Mouse (Mus musculus) hindbrain, embryonic 15.5 days (tissue): Measurements from ENCODE around the gene Olfr698. TPM values are rescaled to one million over a fixed set of nuclear protein-coding genes. Genes with fewer than 3 reads are reported as not detected.
"Not testable (repeated sequence)": the region's sequence is repeated elsewhere in the genome, so short reads cannot be mapped to it uniquely, and the experiment has no call there.

ENCODE experiments used
- ATAC-seq: fragments of 200-750 bp; cut with Nextera tagmentation; 2 replicates; pipeline ENCODE4 v1.8.0; 2017; ENCODE audit warnings: low read depth, moderate number of reproducible peaks, moderate TSS enrichment; ENCODE audit not compliant: low FRiP score
- H3K27ac ChIP-seq: fragments of 300-500 bp; sonication (generic); replicated peaks from 2 replicates; pipeline ENCODE4 v1.5.1; 2015; ENCODE audit warnings: mild to moderate bottlenecking, inconsistent platforms
- H3K27me3 ChIP-seq: fragments of 300-500 bp; sonication (generic); 2 replicates; pipeline ENCODE4 v1.6.1; 2015; ENCODE audit warnings: control low read depth, inconsistent platforms
- H3K36me3 ChIP-seq: fragments of 300-500 bp; sonication (generic); 2 replicates; pipeline ENCODE4 v1.6.1; 2015; ENCODE audit warnings: control low read depth, inconsistent platforms
- H3K4me1 ChIP-seq: fragments of 300-500 bp; sonication (generic); replicated peaks from 2 replicates; pipeline ENCODE4 v1.6.1; 2015; ENCODE audit warnings: control low read depth, inconsistent platforms
- H3K4me2 ChIP-seq: fragments of 300-500 bp; sonication (generic); 2 replicates; pipeline ENCODE4 v1.6.1; 2015; ENCODE audit warnings: moderate library complexity, mild to moderate bottlenecking, inconsistent platforms
- H3K4me3 ChIP-seq: fragments of 300-500 bp; sonication (generic); 2 replicates; pipeline ENCODE4 v1.5.1; 2015; ENCODE audit warnings: mild to moderate bottlenecking, inconsistent platforms
- H3K9ac ChIP-seq: fragments of 300-500 bp; sonication (generic); 2 replicates; pipeline ENCODE4 v1.6.1; 2015; ENCODE audit warnings: inconsistent platforms
- H3K9me3 ChIP-seq: fragments of 300-500 bp; sonication (generic); 2 replicates; pipeline ENCODE4 v1.6.1; 2016; ENCODE audit warnings: control low read depth, inconsistent platforms
- WGBS: fragments of 180-500 bp; shearing (Covaris S2); methylation state at CpG from one replicate; pipeline ENCODE4 v1.1.7; 2015; 5-methylcytosine and 5-hydroxymethylcytosine counted together
- polyA plus RNA-seq: library from polyadenylated mRNA; unstranded; fragments of >200 nt; fragmentation: Nextera tagmentation; extraction: Ambion mirVana; gene quantifications from 2 replicates; pipeline ENCODE4 v1.2.1, GENCODE M21; 2015

The Olfr698 gene
- polyA plus RNA-seq: not detected in 2 replicates

DNA sequence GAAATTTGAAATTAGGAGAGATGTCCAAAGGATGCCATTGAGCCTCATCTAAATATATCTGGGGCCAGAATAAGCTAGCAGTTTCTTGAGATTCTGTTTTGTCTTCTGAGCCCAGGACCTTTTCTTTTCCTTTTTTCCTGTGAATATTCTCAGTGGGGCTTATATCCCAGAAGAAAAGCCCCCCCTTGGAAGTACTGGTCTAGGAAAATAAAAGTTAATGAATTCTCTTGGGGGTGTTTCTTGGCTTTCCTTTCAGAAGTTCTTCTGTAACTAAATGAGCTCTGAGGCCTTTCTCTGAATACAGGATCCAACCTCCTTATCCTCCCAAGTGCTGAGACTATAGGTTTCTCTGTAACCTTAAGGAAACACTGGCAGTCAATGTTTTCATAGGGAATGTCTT lies at the start of gene Olfr698:
Olfr698 (minus strand) TSS at position 101 of the 400 bp plus-strand sequence.
- Histone ChIP-seq H3K4me1 (no peaks in the 10 kb centered on the region), H3K36me3 (no peaks in the 10 kb centered on the region), H3K4me2 (no peak within 1 kb of the TSS), H3K9ac (no peak within 1 kb of the TSS), H3K27me3 (no peaks in the 10 kb centered on the region), H3K4me3 (no peak within 1 kb of the TSS), H3K9me3 (no peaks in the 10 kb centered on the region), H3K27ac (no peak within 1 kb of the TSS)
- ATAC-seq: no peak

DNA sequence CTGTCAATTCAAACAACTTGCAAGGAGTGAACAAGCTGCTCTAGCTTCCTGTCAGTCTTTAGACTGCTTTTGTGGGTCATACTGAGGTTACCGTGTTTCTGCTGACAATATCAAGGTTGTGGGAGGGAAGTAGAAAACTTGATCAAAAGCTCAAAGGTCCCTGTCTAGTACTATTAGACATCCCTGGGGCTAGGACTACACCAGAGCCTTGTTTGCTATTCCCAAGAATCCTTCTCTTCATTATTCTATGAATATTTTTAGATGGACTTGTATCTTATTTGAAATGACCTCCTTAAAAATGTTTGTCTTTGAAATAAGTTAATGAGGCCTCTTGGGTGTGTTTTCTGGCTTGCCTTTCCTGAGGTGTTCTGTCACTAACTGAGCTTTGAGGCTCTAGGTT lies 37.9 kb upstream of the Olfr698 start, which contains the start of gene Olfr699:
Olfr699 (minus strand) TSS at position 101 of the 400 bp plus-strand sequence.
- no peak within 1 kb of the TSS for H3K4me2 ChIP-seq
- WGBS: 82% methylated on average over 1 of the region's 1 CpGs

DNA sequence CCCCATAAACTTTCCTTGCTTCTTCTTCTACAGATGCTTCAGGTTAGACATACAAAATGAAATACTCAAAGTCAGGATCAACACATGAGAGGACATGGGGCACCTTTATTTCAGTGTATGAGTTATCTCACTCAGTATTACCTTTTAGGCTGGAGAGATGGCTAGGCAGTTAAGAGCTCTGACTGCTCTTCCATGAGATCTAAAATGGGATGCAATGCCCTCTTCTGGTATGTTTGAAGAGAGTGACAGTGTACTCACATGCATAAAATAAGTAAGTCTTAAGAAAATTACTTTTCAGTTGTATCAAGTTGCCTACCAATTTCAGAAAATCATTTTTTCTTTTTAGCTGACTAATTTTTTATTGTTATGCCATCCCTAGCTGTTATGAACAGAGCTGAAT lies 33.1 kb upstream of the Olfr698 start:
- no peak overlapping the region for H3K27ac ChIP-seq
- H3K4me1 ChIP-seq: no peaks in the 10 kb centered on the region
- ATAC-seq: no peak
- H3K9ac ChIP-seq: no peak overlapping the region
- no peak overlapping the region for H3K4me2 ChIP-seq
- no peak overlapping the region for H3K4me3 ChIP-seq
- no peaks in the 10 kb centered on the region for H3K27me3 ChIP-seq
- no peaks in the 10 kb centered on the region for H3K36me3 ChIP-seq
- H3K9me3 ChIP-seq: no peaks in the 10 kb centered on the region

More for the DNA sequence above, 37.9 kb upstream of the Olfr698 start, which contains the start of gene Olfr699:
- Histone ChIP-seq H3K27ac (no peak within 1 kb of the TSS), H3K9me3 (no peaks in the 10 kb centered on the region), H3K4me3 (no peak within 1 kb of the TSS), H3K27me3 (no peaks in the 10 kb centered on the region), H3K9ac (no peak within 1 kb of the TSS), H3K36me3 (no peaks in the 10 kb centered on the region), H3K4me1 (no peaks in the 10 kb centered on the region)
- ATAC-seq: no peak

GRCm38 (mm10) chr7:106761008-106761407 lies 5.8 kb upstream of the Olfr698 start:
- H3K4me2 ChIP-seq, H3K4me3 ChIP-seq, H3K27me3 ChIP-seq, ATAC-seq, H3K27ac ChIP-seq, H3K9me3 ChIP-seq, H3K36me3 ChIP-seq, H3K4me1 ChIP-seq, H3K9ac ChIP-seq: not testable (repeated sequence)
- 98% methylated on average over 2 of the region's 2 CpGs for WGBS

DNA sequence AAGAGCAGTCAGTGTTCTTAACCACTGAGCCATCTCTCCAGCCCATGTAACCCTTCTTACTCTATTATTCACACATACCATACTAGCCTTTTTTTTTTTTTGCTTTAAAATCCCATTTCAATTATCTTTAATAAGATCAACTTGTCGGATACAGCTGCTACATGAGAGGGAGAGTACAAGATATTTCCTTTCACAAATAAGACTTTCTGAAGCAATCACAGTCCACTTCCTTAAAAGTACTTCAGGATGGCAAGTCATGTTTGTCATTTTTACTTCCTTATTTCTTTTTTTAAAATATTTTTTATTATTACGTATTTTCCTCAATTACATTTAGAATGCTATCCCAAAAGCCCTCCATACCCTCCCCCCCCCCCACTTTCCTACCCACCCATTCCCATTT lies 3.6 kb upstream of the Olfr698 start:
- 98% methylated on average over 2 of the region's 2 CpGs for WGBS
- H3K4me1 ChIP-seq: no peaks in the 10 kb centered on the region
- ATAC-seq: no peak

DNA sequence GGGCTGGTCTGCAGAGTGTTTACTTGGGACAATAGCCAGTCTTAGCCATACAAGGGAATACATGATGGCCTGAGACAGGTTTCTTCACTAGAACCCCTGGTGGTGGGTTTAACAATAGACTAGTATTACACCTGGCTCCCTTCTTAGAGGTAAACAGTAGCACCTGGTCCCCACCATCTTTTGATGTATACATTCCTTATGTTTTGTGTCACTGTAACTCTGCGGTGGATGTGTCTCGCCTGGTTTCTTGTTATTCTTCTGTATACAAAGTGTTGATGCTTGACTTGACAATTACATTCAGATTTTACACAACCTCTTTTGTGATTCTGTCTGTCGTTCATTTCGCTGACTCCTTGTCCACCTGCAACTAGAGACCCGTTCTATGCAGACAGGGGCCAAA lies 9.4 kb downstream of the Olfr698 start:
- Histone ChIP-seq H3K4me3 (no peak overlapping the region), H3K36me3 (no peaks in the 10 kb centered on the region), H3K9me3 (no peaks in the 10 kb centered on the region), H3K9ac (no peak overlapping the region), H3K27me3 (no peaks in the 10 kb centered on the region), H3K4me1 (no peaks in the 10 kb centered on the region), H3K4me2 (no peak overlapping the region), H3K27ac (no peak overlapping the region)
- 91% methylated on average over 5 of the region's 5 CpGs for WGBS
- ATAC-seq: no peak

More for the DNA sequence above, 3.6 kb upstream of the Olfr698 start:
- no peaks in the 10 kb centered on the region for H3K36me3 ChIP-seq
- no peaks in the 10 kb centered on the region for H3K9me3 ChIP-seq
- H3K27ac ChIP-seq: no peak overlapping the region
- H3K9ac ChIP-seq: no peak overlapping the region
- no peaks in the 10 kb centered on the region for H3K27me3 ChIP-seq
- H3K4me2 ChIP-seq: no peak overlapping the region
- no peak overlapping the region for H3K4me3 ChIP-seq

DNA sequence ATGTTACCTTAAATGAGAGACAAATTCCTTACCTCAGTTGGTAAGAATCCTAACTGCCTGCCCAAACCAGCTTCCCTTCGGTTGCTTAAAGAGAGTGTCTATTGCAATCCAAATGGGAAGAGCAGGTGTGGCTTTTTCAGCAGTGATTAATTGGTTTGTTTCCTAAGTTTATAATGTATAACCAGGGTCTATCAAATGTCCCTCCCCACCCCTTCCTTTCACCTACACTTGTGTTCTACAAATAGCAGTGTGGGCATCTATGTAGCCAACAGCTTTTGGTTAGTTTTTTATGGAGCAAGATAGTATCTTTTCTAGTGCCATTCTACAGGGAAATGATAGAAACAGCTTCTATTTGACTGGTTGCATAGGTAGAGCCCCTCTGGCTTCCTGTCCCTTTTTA lies 12.9 kb downstream of the Olfr698 start, which contains the start of gene Olfr697:
Olfr697 (minus strand) TSS at position 101 of the 400 bp plus-strand sequence.
- Histone ChIP-seq H3K27ac (no peak within 1 kb of the TSS), H3K9me3 (no peaks in the 10 kb centered on the region), H3K9ac (no peak within 1 kb of the TSS), H3K4me2 (no peak within 1 kb of the TSS), H3K4me1 (no peaks in the 10 kb centered on the region), H3K27me3 (no peaks in the 10 kb centered on the region), H3K4me3 (no peak within 1 kb of the TSS), H3K36me3 (no peaks in the 10 kb centered on the region)
- ATAC-seq: no peak
- WGBS: 94% methylated on average over 1 of the region's 1 CpGs

- Histone ChIP-seq H3K27me3 (no peaks in the 10 kb centered on the region), H3K4me1 (no peaks in the 10 kb centered on the region), H3K4me2 (no peak overlapping the region), H3K36me3 (no peaks in the 10 kb centered on the region), H3K4me3 (no peak overlapping the region), H3K27ac (no peak overlapping the region), H3K9me3 (no peaks in the 10 kb centered on the region), H3K9ac (no peak overlapping the region)
- no peak for ATAC-seq
These were observed 18.2 kb downstream of the Olfr698 start for GRCm38 (mm10) chr7:106737028-106737427.

DNA sequence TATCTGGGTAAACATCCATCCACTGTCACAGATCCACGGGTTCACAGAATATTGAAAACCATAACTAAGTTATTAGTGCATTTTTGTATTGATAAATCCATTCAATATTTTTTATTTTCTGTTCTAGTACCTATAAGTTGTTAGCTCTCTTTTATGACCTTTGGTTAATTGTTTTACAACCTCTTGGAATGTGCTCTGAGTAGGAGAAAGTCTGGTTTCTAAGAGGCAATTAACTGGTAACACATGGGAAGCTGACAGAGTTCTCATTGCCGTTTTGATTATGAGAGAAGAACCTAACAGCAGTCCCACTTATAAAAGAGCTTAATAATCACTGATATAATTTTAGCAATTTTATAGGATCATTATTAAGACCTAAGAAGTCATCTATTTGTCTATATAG lies 21.5 kb downstream of the Olfr698 start:
- Histone ChIP-seq H3K9ac (no peak overlapping the region), H3K27me3 (no peaks in the 10 kb centered on the region), H3K27ac (no peak overlapping the region), H3K4me2 (no peak overlapping the region), H3K4me1 (no peaks in the 10 kb centered on the region), H3K36me3 (no peaks in the 10 kb centered on the region), H3K9me3 (no peaks in the 10 kb centered on the region), H3K4me3 (no peak overlapping the region)
- ATAC-seq: no peak
- WGBS: 75% methylated on average over 2 of the region's 2 CpGs

- H3K27ac ChIP-seq, H3K27me3 ChIP-seq, H3K9me3 ChIP-seq, H3K4me2 ChIP-seq, H3K4me3 ChIP-seq, ATAC-seq, H3K36me3 ChIP-seq, H3K9ac ChIP-seq, H3K4me1 ChIP-seq: not testable (repeated sequence)
- WGBS: 93% methylated on average over 2 of the region's 2 CpGs
These were observed 29.5 kb downstream of the Olfr698 start for GRCm38 (mm10) chr7:106725654-106726053.

GRCm38 (mm10) chr7:106716296-106716695 lies 38.9 kb downstream of the Olfr698 start, which contains the start of gene Olfr695:
Gene Olfr695 (minus strand): TSS chr7:106716396.
- no peak for ATAC-seq

GRCm38 (mm10) chr7:106711463-106711862 lies 43.7 kb downstream of the Olfr698 start:
- ATAC-seq: no peak
- no peaks in the 10 kb centered on the region for H3K4me1 ChIP-seq
- WGBS: 90% methylated on average over 6 of the region's 6 CpGs

More at GRCm38 (mm10) chr7:106716296-106716695, 38.9 kb downstream of the Olfr698 start, which contains the start of gene Olfr695:
- Histone ChIP-seq H3K9ac (no peak within 1 kb of the TSS), H3K27ac (no peak within 1 kb of the TSS), H3K9me3 (no peaks in the 10 kb centered on the region), H3K4me2 (no peak within 1 kb of the TSS), H3K4me1 (no peaks in the 10 kb centered on the region), H3K36me3 (no peaks in the 10 kb centered on the region), H3K4me3 (no peak within 1 kb of the TSS), H3K27me3 (no peaks in the 10 kb centered on the region)

GRCm38 (mm10) chr7:106707705-106708104 lies 47.5 kb downstream of the Olfr698 start:
- H3K36me3 ChIP-seq, H3K4me2 ChIP-seq, ATAC-seq, H3K27me3 ChIP-seq, H3K27ac ChIP-seq, H3K9me3 ChIP-seq, H3K4me3 ChIP-seq, H3K4me1 ChIP-seq, H3K9ac ChIP-seq: not testable (repeated sequence)
- 90% methylated on average over 10 of the region's 10 CpGs for WGBS

More at GRCm38 (mm10) chr7:106711463-106711862, 43.7 kb downstream of the Olfr698 start:
- no peak overlapping the region for H3K4me2 ChIP-seq
- no peaks in the 10 kb centered on the region for H3K9me3 ChIP-seq
- H3K27me3 ChIP-seq: no peaks in the 10 kb centered on the region
- no peak overlapping the region for H3K4me3 ChIP-seq
- H3K36me3 ChIP-seq: no peaks in the 10 kb centered on the region
- no peak overlapping the region for H3K9ac ChIP-seq
- no peak overlapping the region for H3K27ac ChIP-seq
